Mouse (Mus musculus) cerebellum, postnatal 25 days (tissue): ENCODE measurements around the gene Lrrc40.

Source experiments
- DNase-seq, 2 experiments: peaks; one replicate each; pipeline ENCODE4 v3.0.0; 2021; ENCODE audit warnings: mixed read lengths in 2 of 2

Gene Lrrc40

GRCm38 (mm10) chr3:158036329-158036988 is at the start of gene Lrrc40, which contains the start of gene Srsf11:
Gene Lrrc40 (plus strand): TSS chr3:158036662.
Gene Srsf11 (minus strand): TSS chr3:158036639.
- peak; percentile 95 to 97 for DNase-seq

- DNase-seq, result no peak
Measured at GRCm38 (mm10) chr3:157993322-157993721, 43.1 kb upstream of the Lrrc40 start.

- no peak for DNase-seq
Measured at GRCm38 (mm10) chr3:157995726-157996125, 40.7 kb upstream of the Lrrc40 start.

GRCm38 (mm10) chr3:157998742-157999369 is 37.6 kb upstream of the Lrrc40 start:
- no peak for DNase-seq

- DNase-seq, result no peak
Measured at GRCm38 (mm10) chr3:158008647-158009046, 27.8 kb upstream of the Lrrc40 start.

- no peak for DNase-seq
Measured at GRCm38 (mm10) chr3:158009762-158010320, 26.6 kb upstream of the Lrrc40 start.

GRCm38 (mm10) chr3:158031371-158031925 is 5.0 kb upstream of the Lrrc40 start:
- peak; percentile 91 to 94 for DNase-seq

GRCm38 (mm10) chr3:158032106-158032505 is 4.4 kb upstream of the Lrrc40 start:
- no peak for DNase-seq

- peak in 1 of 2 experiments; percentile 40 for DNase-seq
Measured at GRCm38 (mm10) chr3:158035866-158036265, 596 bp upstream of the Lrrc40 start.

- DNase-seq, result no peak
Measured at GRCm38 (mm10) chr3:158038106-158038505, 1.6 kb downstream of the Lrrc40 start.

GRCm38 (mm10) chr3:158040755-158041154 is 4.3 kb downstream of the Lrrc40 start:
- no peak for DNase-seq

GRCm38 (mm10) chr3:158049508-158049907 is 13.0 kb downstream of the Lrrc40 start:
- no peak for DNase-seq

- DNase-seq, result no peak
Measured at GRCm38 (mm10) chr3:158060621-158061291, 24.3 kb downstream of the Lrrc40 start.

- no peak for DNase-seq
Measured at GRCm38 (mm10) chr3:158061811-158062523, 25.5 kb downstream of the Lrrc40 start.

GRCm38 (mm10) chr3:158065256-158065655 is 28.8 kb downstream of the Lrrc40 start:
- DNase-seq, result no peak

GRCm38 (mm10) chr3:158067916-158068315 is 31.5 kb downstream of the Lrrc40 start:
- DNase-seq, result no peak

- DNase-seq, result no peak
Measured at GRCm38 (mm10) chr3:158068613-158069263, 32.3 kb downstream of the Lrrc40 start.

GRCm38 (mm10) chr3:158075004-158075403 is 38.5 kb downstream of the Lrrc40 start:
- DNase-seq, result no peak

- no peak for DNase-seq
Measured at GRCm38 (mm10) chr3:158076685-158077379, 40.4 kb downstream of the Lrrc40 start.

- no peak for DNase-seq
Measured at GRCm38 (mm10) chr3:158077380-158077772, 40.9 kb downstream of the Lrrc40 start.

GRCm38 (mm10) chr3:158077828-158078227 is 41.4 kb downstream of the Lrrc40 start:
- no peak for DNase-seq
